Mouse (Mus musculus) E14TG2a.4 (cell line): ENCODE results near the gene Cd83.

ENCODE experiments used
- CTCF ChIP-seq: conservative IDR thresholded peaks from 2 replicates; pipeline ENCODE4 v1.5.1; 2014; ENCODE audit warnings: low read length
- NANOG ChIP-seq: IDR thresholded peaks from 2 replicates; pipeline ENCODE4 v1.6.1; 2014; ENCODE audit warnings: borderline replicate concordance, low read length, mixed read lengths
- POU5F1 ChIP-seq: IDR thresholded peaks from 2 replicates; pipeline ENCODE4 v1.6.1; 2014; ENCODE audit warnings: low read length, borderline replicate concordance

GRCm38 (mm10) chr13:43818307-43819019 is 33.9 kb downstream of the Cd83 start:
- TF ChIP-seq CTCF (no peak), POU5F1 (no peak), NANOG (no peak)
